ENCODE assay signal across 8 mouse cellular contexts in the genomic region with DNA sequence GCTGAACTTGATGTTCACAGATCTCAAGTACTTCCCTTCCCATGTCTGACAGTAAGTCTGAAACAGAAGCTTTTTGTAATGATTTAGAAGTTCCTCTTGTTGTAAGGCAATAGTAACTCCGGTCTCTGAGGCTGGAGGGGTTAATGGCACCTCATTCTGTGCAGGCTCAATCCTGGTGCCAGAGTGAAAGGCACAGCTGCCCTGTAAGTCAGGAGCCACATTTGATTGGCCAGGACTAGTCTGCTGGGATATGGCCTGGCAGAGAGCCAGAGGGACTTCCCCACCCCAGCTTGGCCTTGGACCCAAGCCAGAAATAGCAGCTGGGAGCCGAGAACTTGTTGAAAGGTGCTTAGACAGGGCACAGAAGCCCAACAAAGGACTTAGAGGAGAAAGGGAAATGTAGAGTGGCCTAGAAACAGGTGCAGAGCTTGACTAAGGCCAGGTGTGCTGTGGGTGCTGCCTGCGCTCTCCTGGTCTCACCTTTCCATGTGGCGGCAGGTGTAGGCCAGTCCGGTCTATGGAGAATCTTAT. TPM values are rescaled to one million over a fixed set of nuclear protein-coding genes. Genes with fewer than 3 reads are reported as not detected.
DNase-seq lines count a peak whose midpoint lies in the region; ATAC-seq lines count a peak whose summit lies in the region.

No protein-coding gene starts in this region.

- ATAC-seq in megakaryocyte-erythroid progenitor cell, adult 5-6 weeks (replicated peaks; ENCODE audit: low FRiP score, low TSS enrichment, poor library complexity, severe bottlenecking), result peak; percentile 87

- peak; percentile 84 for DNase-seq in Muller cell, postnatal 12 days (ENCODE audit: inconsistent ontology term)
- peak; percentile 50 for DNase-seq in cerebellum, adult 8-10 months
- peak; percentile 87 for DNase-seq in gastrocnemius, postnatal 10 days
- DNase-seq in induced T-regulatory cell, adult 2 months (ENCODE audit: low read depth), result peak; percentile 14
- DNase-seq in left cerebral cortex, adult 9 months (ENCODE audit: low spot score in 2 of 2), result peak; percentile 31 to 64
- DNase-seq in skeletal muscle tissue, adult 2 months (ENCODE audit: low read depth, low spot score), result peak; percentile 89
- DNase-seq in c-Kit-positive CD71-positive TER-119-positive erythroid progenitor cells, embryonic 14.5 days (ENCODE audit: low spot score), result no peak

RNA-seq across cellular contexts. Expression of a gene that starts 34.3 kb away (rescaled TPM):
- total RNA-seq in gastrocnemius, postnatal 10 days (2021), result 10 to 100 TPM in 1 of 2 experiments, 1 to 10 TPM in 1; 9.1 to 11.0 TPM
- 10.8 and 23.3 TPM in 2 replicates for total RNA-seq in megakaryocyte-erythroid progenitor cell, adult 5-6 weeks (2014; fragmentation: Nextera tagmentation)
- 12.3 and 24.8 TPM in 2 replicates for total RNA-seq in megakaryocyte-erythroid progenitor cell, adult 5-6 weeks (2017)

RNA-seq across cellular contexts. Expression of a gene that starts 54.2 kb away (rescaled TPM):
- total RNA-seq in gastrocnemius, postnatal 10 days (2021), result not detected
- 0.33 TPM in 1 of 2 replicates, not detected in the other for total RNA-seq in megakaryocyte-erythroid progenitor cell, adult 5-6 weeks (2014; fragmentation: Nextera tagmentation)
- total RNA-seq in megakaryocyte-erythroid progenitor cell, adult 5-6 weeks (2017), result not detected in 2 replicates

RNA-seq across cellular contexts. Expression of a gene that starts 55.3 kb away (rescaled TPM):
- 1 to 10 TPM; 4.4 to 5.8 TPM for total RNA-seq in gastrocnemius, postnatal 10 days (2021)
- not detected in 2 replicates for total RNA-seq in megakaryocyte-erythroid progenitor cell, adult 5-6 weeks (2014; fragmentation: Nextera tagmentation)
- total RNA-seq in megakaryocyte-erythroid progenitor cell, adult 5-6 weeks (2017), result 0.50 and 5.4 TPM in 2 replicates
